Mouse (Mus musculus) kidney, embryonic 15.5 days (tissue): Measurements from ENCODE around the gene Sfxn5. TPM values are rescaled to one million over a fixed set of nuclear protein-coding genes. Genes with fewer than 3 reads are reported as not detected.

Source experiments
- ATAC-seq: fragments of 200-750 bp; cut with Nextera tagmentation; replicated peaks from 2 replicates; pipeline ENCODE4 v1.8.0; 2017; ENCODE audit warnings: moderate TSS enrichment; ENCODE audit not compliant: low FRiP score
- H3K27ac ChIP-seq: fragments of 300-500 bp; sonication (generic); 2 replicates; pipeline ENCODE4 v1.5.1; 2015; ENCODE audit warnings: mild to moderate bottlenecking, inconsistent platforms
- H3K27me3 ChIP-seq: fragments of 300-500 bp; sonication (generic); 2 replicates; pipeline ENCODE4 v1.6.1; 2015; ENCODE audit warnings: inconsistent platforms
- H3K36me3 ChIP-seq: fragments of 300-500 bp; sonication (generic); 2 replicates; pipeline ENCODE4 v1.6.1; 2015; ENCODE audit warnings: inconsistent platforms
- H3K4me1 ChIP-seq: fragments of 300-500 bp; sonication (generic); 2 replicates; pipeline ENCODE4 v1.6.1; 2015; ENCODE audit warnings: inconsistent platforms
- H3K4me2 ChIP-seq: fragments of 300-500 bp; sonication (generic); 2 replicates; pipeline ENCODE4 v1.6.1; 2015; ENCODE audit warnings: moderate library complexity, mild to moderate bottlenecking, inconsistent platforms
- H3K4me3 ChIP-seq: fragments of 300-500 bp; sonication (generic); replicated peaks from 2 replicates; pipeline ENCODE4 v1.5.1; 2015; ENCODE audit warnings: mild to moderate bottlenecking, inconsistent platforms
- H3K9ac ChIP-seq: fragments of 300-500 bp; sonication (generic); 2 replicates; pipeline ENCODE4 v1.6.1; 2015; ENCODE audit warnings: mild to moderate bottlenecking, inconsistent platforms
- H3K9me3 ChIP-seq: fragments of 300-500 bp; sonication (generic); replicated peaks from 2 replicates; pipeline ENCODE4 v1.6.1; 2016; ENCODE audit warnings: inconsistent platforms
- WGBS: fragments of 180-500 bp; shearing (Covaris S2); methylation state at CpG from one replicate; pipeline ENCODE4 v1.1.7; 2015; ENCODE audit warnings: mixed read lengths; 5-methylcytosine and 5-hydroxymethylcytosine counted together
- polyA plus RNA-seq: library from polyadenylated mRNA; unstranded; fragments of >200 nt; fragmentation: Nextera tagmentation; extraction: Ambion mirVana; gene quantifications from 2 replicates; pipeline ENCODE4 v1.2.1, GENCODE M21; 2015

Gene Sfxn5
- polyA plus RNA-seq, 1 experiment from 2014 or later: 12.9 TPM

GRCm38 (mm10) chr6:85237001-85237400, 96.2 kb downstream of the Sfxn5 start:
- no peak for ATAC-seq
- 41% methylated on average over 5 of the region's 5 CpGs for WGBS
- no peak overlapping the region for H3K9ac ChIP-seq
- H3K36me3 ChIP-seq: no peaks in the 10 kb centered on the region
- H3K4me1 ChIP-seq: peaks cover 26% of the 10 kb centered on the region
- H3K27me3 ChIP-seq: no peaks in the 10 kb centered on the region
- no peak overlapping the region for H3K27ac ChIP-seq
- no peak overlapping the region for H3K4me3 ChIP-seq
- no peaks in the 10 kb centered on the region for H3K9me3 ChIP-seq
- H3K4me2 ChIP-seq: no peak overlapping the region

GRCm38 (mm10) chr6:85234796-85235195, 98.4 kb downstream of the Sfxn5 start:
- 60% methylated on average over 5 of the region's 5 CpGs for WGBS
- no peak overlapping the region for H3K9ac ChIP-seq
- H3K4me1 ChIP-seq: peaks cover 39% of the 10 kb centered on the region
- no peak overlapping the region for H3K4me2 ChIP-seq
- no peak for ATAC-seq
- H3K9me3 ChIP-seq: no peaks in the 10 kb centered on the region
- no peak overlapping the region for H3K27ac ChIP-seq
- no peak overlapping the region for H3K4me3 ChIP-seq
- H3K36me3 ChIP-seq: no peaks in the 10 kb centered on the region
- no peaks in the 10 kb centered on the region for H3K27me3 ChIP-seq

GRCm38 (mm10) chr6:85232836-85233623, 100.2 kb downstream of the Sfxn5 start:
- WGBS: 20% methylated on average over 7 of the region's 7 CpGs
- 0 out of 2 replicates have a peak overlapping the region, but pooled peaks have one; percentile 27 for H3K27ac ChIP-seq
- no peak overlapping the region for H3K9ac ChIP-seq

GRCm38 (mm10) chr6:85232045-85232444, 101.2 kb downstream of the Sfxn5 start:
- H3K27me3 ChIP-seq: no peaks in the 10 kb centered on the region
- H3K27ac ChIP-seq: peak overlapping the region; percentile 23; the same call in 1 of the 2 replicates
- ATAC-seq: peak; percentile 70
- no peak overlapping the region for H3K4me2 ChIP-seq
- H3K9me3 ChIP-seq: no peaks in the 10 kb centered on the region
- no peak overlapping the region for H3K9ac ChIP-seq
- no peak overlapping the region for H3K4me3 ChIP-seq
- H3K36me3 ChIP-seq: no peaks in the 10 kb centered on the region
- peaks cover 42% of the 10 kb centered on the region for H3K4me1 ChIP-seq
- 29% methylated on average over 4 of the region's 4 CpGs for WGBS

More at GRCm38 (mm10) chr6:85232836-85233623, 100.2 kb downstream of the Sfxn5 start:
- no peak overlapping the region for H3K4me3 ChIP-seq
- no peaks in the 10 kb centered on the region for H3K36me3 ChIP-seq
- no peak for ATAC-seq
- no peaks in the 10 kb centered on the region for H3K9me3 ChIP-seq
- no peaks in the 10 kb centered on the region for H3K27me3 ChIP-seq
- H3K4me1 ChIP-seq: peaks cover 39% of the 10 kb centered on the region
- no peak overlapping the region for H3K4me2 ChIP-seq

- no peaks in the 10 kb centered on the region for H3K9me3 ChIP-seq
- no peaks in the 10 kb centered on the region for H3K27me3 ChIP-seq
- 0 out of 2 replicates have a peak, but pooled peaks have one; percentile 24 for ATAC-seq
- no peak overlapping the region for H3K4me2 ChIP-seq
- H3K9ac ChIP-seq: no peak overlapping the region
- peaks cover 42% of the 10 kb centered on the region for H3K4me1 ChIP-seq
- H3K36me3 ChIP-seq: no peaks in the 10 kb centered on the region
- 26% methylated on average over 6 of the region's 6 CpGs for WGBS
- H3K4me3 ChIP-seq: no peak overlapping the region
- H3K27ac ChIP-seq: no peak overlapping the region; the same call in 1 of the 2 replicates
Measured at GRCm38 (mm10) chr6:85231469-85231868, 101.8 kb downstream of the Sfxn5 start.

- H3K36me3 ChIP-seq: no peaks in the 10 kb centered on the region
- H3K4me1 ChIP-seq: peaks cover 39% of the 10 kb centered on the region
- H3K4me2 ChIP-seq: no peak overlapping the region
- ATAC-seq: no peak
- no peak overlapping the region for H3K4me3 ChIP-seq
- no peak overlapping the region for H3K9ac ChIP-seq
- H3K27me3 ChIP-seq: no peaks in the 10 kb centered on the region
- H3K27ac ChIP-seq: 0 out of 2 replicates have a peak overlapping the region, but pooled peaks have one; percentile 38
- H3K9me3 ChIP-seq: no peaks in the 10 kb centered on the region
- WGBS: 73% methylated on average over 3 of the region's 3 CpGs
Measured at GRCm38 (mm10) chr6:85230762-85231161, 102.5 kb downstream of the Sfxn5 start.

DNA sequence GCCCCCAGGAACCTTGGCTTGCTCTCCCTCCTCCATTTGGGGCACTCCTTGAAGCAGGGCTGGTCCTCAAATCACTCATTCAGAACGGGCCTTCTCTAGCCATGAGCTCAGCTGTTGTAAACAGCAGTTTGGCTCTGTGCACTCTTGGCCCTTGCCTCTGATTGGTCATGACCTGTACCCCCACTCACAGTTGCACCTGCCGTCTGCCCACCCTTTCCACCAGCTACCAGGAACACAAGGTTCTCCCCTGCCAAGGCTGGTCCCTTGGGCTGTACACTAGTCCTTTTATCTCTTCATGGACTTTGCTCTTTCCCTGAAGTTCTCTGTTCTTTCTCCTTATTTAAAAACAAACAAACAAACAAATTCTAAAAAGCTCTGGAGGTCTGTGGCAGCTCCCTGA, 105.7 kb downstream of the Sfxn5 start:
- no peak overlapping the region for H3K4me2 ChIP-seq
- no peak overlapping the region for H3K27ac ChIP-seq
- 51% methylated on average over 2 of the region's 2 CpGs for WGBS
- no peaks in the 10 kb centered on the region for H3K36me3 ChIP-seq
- ATAC-seq: no peak
- H3K4me3 ChIP-seq: no peak overlapping the region
- H3K9me3 ChIP-seq: no peaks in the 10 kb centered on the region
- no peak overlapping the region for H3K9ac ChIP-seq
- H3K27me3 ChIP-seq: no peaks in the 10 kb centered on the region
- peaks cover 33% of the 10 kb centered on the region for H3K4me1 ChIP-seq

- WGBS: 73% methylated on average over 9 of the region's 9 CpGs
- no peak overlapping the region for H3K4me2 ChIP-seq
- no peak for ATAC-seq
- peaks cover 23% of the 10 kb centered on the region for H3K4me1 ChIP-seq
- H3K9ac ChIP-seq: no peak overlapping the region
- H3K27ac ChIP-seq: no peak overlapping the region
- H3K4me3 ChIP-seq: no peak overlapping the region
- no peaks in the 10 kb centered on the region for H3K36me3 ChIP-seq
- H3K27me3 ChIP-seq: no peaks in the 10 kb centered on the region
- H3K9me3 ChIP-seq: no peaks in the 10 kb centered on the region
Measured at GRCm38 (mm10) chr6:85226570-85226969, 106.7 kb downstream of the Sfxn5 start.

- 48% methylated on average over 15 of the region's 15 CpGs for WGBS
- ATAC-seq: no peak
Measured at GRCm38 (mm10) chr6:85224442-85224891, 108.8 kb downstream of the Sfxn5 start.

DNA sequence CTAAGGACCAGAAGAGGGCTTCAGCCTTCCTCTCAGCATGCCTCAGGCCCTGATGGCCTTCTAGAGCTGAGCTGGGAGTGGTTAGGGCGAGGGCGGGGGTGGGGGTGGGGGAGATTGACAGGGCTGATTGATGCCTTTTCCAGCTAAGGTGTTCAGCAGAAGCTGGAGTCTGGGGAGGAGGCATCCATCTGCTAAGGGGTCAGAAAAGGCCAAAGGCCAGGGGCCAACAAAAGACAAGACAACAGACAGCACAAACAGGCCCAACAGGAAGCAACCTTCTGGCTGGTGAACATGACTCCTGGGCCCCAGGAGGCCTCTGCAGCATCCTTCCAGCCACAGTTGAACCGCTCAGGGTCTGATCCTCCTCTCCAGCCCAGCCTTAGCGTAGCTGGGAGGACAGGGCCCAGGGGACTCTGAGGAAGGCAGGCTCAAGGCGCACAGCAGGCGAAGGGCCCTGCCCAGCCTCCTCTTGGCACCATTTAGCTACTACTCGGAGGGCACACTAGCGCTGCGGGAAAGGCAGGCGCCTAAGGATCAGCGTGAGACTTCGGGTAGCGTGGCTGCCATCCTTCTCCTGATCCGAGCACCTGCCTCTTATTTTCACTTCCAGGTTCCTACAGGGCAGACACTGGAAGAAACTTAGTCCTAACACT, 109.6 kb downstream of the Sfxn5 start:
- WGBS: 51% methylated on average over 14 of the region's 14 CpGs
- Histone ChIP-seq H3K4me1 (peaks cover 24% of the 10 kb centered on the region), H3K4me3 (no peak overlapping the region), H3K27me3 (no peaks in the 10 kb centered on the region), H3K27ac (no peak overlapping the region), H3K9me3 (no peaks in the 10 kb centered on the region), H3K36me3 (no peaks in the 10 kb centered on the region), H3K9ac (no peak overlapping the region), H3K4me2 (no peak overlapping the region)
- no peak for ATAC-seq

More at GRCm38 (mm10) chr6:85224442-85224891, 108.8 kb downstream of the Sfxn5 start:
- no peaks in the 10 kb centered on the region for H3K36me3 ChIP-seq
- peaks cover 24% of the 10 kb centered on the region for H3K4me1 ChIP-seq
- no peaks in the 10 kb centered on the region for H3K9me3 ChIP-seq
- H3K4me3 ChIP-seq: no peak overlapping the region
- no peak overlapping the region for H3K9ac ChIP-seq
- H3K27ac ChIP-seq: no peak overlapping the region
- no peak overlapping the region for H3K4me2 ChIP-seq
- no peaks in the 10 kb centered on the region for H3K27me3 ChIP-seq

- peaks cover 24% of the 10 kb centered on the region for H3K4me1 ChIP-seq
- H3K9me3 ChIP-seq: no peaks in the 10 kb centered on the region
- H3K27ac ChIP-seq: no peak overlapping the region
- no peak overlapping the region for H3K4me2 ChIP-seq
- no peak overlapping the region for H3K4me3 ChIP-seq
- H3K9ac ChIP-seq: no peak overlapping the region
- no peaks in the 10 kb centered on the region for H3K27me3 ChIP-seq
- H3K36me3 ChIP-seq: no peaks in the 10 kb centered on the region
- WGBS: 80% methylated on average over 10 of the region's 10 CpGs
- no peak for ATAC-seq
Measured at GRCm38 (mm10) chr6:85222551-85222950, 110.7 kb downstream of the Sfxn5 start.

DNA sequence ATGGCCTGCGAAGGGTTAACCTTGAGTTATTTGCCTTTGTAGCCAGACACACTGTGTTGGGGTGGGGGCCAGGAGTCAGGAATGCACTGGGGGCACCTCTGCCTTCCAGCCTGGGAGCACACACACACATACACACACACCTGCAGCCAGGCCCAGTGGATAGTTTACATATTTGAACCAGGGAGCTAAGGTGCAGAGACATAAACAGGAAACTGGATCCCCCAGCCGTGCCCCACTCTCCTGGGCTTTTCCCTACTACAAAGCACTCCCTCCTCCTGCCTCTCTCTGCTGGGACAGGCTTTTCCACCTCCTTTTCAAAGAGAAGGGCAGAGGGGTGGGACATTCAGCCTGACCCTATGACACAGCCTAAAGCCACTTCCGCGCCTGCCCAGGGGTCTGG, 112.3 kb downstream of the Sfxn5 start:
- H3K4me1 ChIP-seq: peaks cover 20% of the 10 kb centered on the region
- ATAC-seq: 0 out of 2 replicates have a peak, but pooled peaks have one; percentile 31
- H3K36me3 ChIP-seq: no peaks in the 10 kb centered on the region
- no peak overlapping the region for H3K4me2 ChIP-seq
- peak overlapping the region; percentile 61 for H3K27ac ChIP-seq
- no peaks in the 10 kb centered on the region for H3K9me3 ChIP-seq
- WGBS: 25% methylated on average over 4 of the region's 4 CpGs
- no peak overlapping the region for H3K4me3 ChIP-seq
- H3K27me3 ChIP-seq: no peaks in the 10 kb centered on the region
- H3K9ac ChIP-seq: no peak overlapping the region
